Mouse (Mus musculus): ENCODE measurements around the gene Mybphl. TPM values are rescaled to one million over a fixed set of nuclear protein-coding genes. Genes with fewer than 3 reads are reported as not detected.

Gene Mybphl
- polyA plus RNA-seq, 1 experiment, result 0.15 TPM

DNA sequence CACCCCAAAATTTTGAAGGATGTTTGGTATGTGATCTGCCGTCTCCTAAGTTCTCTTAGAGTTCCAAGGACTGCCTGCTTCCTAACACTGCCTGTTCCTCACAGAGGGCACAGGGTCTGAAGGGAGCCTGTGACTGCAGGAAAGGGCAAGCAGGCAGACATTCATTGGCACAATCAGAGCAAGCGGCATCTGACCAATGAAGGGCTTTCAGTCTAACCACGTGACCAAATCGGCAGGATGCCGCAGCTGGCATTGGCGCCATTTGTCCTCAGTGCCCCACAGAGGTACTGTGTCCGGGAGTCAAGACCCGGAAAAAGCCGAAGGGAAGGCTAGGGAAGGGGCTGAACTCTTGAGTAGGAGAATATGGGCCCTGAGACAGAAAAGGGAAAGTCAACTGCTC is 2.5 kb downstream of the Mybphl start:
- H3K4me1 ChIP-seq (ENCODE audit: control insufficient read depth, insufficient read depth, insufficient read length), result no peaks in the 10 kb centered on the region; the same call in 1 of the 2 replicates
- no peak for DNase-seq (ENCODE audit: low read depth in 1 of 2, low spot score in 2 of 2)
- TF ChIP-seq POLR2A (IDR thresholded peaks at IDR 0.05; ENCODE audit: low read depth, low read length), result no peak
- TF ChIP-seq CTCF (IDR thresholded peaks at IDR 0.05; ENCODE audit: extremely low read depth, insufficient read depth, insufficient read length, insufficient replicate concordance), result no peak
- no peak overlapping the region for H3K4me3 ChIP-seq (ENCODE audit: extremely low read depth, insufficient read depth, insufficient read length)
- 83% methylated on average over 9 of the region's 9 CpGs for WGBS
- H3K36me3 ChIP-seq (ENCODE audit: control insufficient read depth, insufficient read depth, low read length), result no peaks in the 10 kb centered on the region
- no peak overlapping the region for H3K27ac ChIP-seq (ENCODE audit: insufficient read depth, low read length)
- H3K27me3 ChIP-seq (ENCODE audit: control insufficient read depth, insufficient read depth, low read length), result no peaks in the 10 kb centered on the region

DNA sequence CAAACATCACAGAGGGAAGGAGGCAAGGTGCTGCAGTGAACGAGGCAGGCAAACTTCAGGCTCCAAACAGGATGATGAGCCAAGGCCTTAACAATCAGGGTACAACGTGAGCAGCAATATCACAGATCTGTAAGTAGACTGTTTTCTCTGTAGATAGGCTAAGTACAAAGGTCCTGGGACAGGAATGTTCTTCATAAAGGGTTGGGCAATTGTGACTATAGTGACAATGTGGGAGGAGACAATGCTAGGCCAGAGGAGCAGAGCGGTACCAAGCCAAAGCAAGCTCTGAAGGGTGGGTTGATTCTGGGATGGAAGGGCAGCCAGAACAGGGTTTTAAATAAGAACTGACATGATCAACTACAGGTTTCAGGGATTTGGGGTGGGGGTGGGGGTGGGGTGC is 3.1 kb downstream of the Mybphl start:
- WGBS, result 89% methylated on average over 3 of the region's 3 CpGs
- TF ChIP-seq POLR2A (IDR thresholded peaks at IDR 0.05; ENCODE audit: low read depth, low read length) (no peak), CTCF (IDR thresholded peaks at IDR 0.05; ENCODE audit: extremely low read depth, insufficient read depth, insufficient read length, insufficient replicate concordance) (no peak)
- Histone ChIP-seq H3K27ac (ENCODE audit: insufficient read depth, low read length) (no peak overlapping the region), H3K4me3 (ENCODE audit: extremely low read depth, insufficient read depth, insufficient read length) (no peak overlapping the region), H3K4me1 (ENCODE audit: control insufficient read depth, insufficient read depth, insufficient read length) (no peaks in the 10 kb centered on the region; the same call in 1 of the 2 replicates), H3K36me3 (ENCODE audit: control insufficient read depth, insufficient read depth, low read length) (no peaks in the 10 kb centered on the region), H3K27me3 (ENCODE audit: control insufficient read depth, insufficient read depth, low read length) (no peaks in the 10 kb centered on the region)
- no peak for DNase-seq (ENCODE audit: low read depth in 1 of 2, low spot score in 2 of 2)

DNA sequence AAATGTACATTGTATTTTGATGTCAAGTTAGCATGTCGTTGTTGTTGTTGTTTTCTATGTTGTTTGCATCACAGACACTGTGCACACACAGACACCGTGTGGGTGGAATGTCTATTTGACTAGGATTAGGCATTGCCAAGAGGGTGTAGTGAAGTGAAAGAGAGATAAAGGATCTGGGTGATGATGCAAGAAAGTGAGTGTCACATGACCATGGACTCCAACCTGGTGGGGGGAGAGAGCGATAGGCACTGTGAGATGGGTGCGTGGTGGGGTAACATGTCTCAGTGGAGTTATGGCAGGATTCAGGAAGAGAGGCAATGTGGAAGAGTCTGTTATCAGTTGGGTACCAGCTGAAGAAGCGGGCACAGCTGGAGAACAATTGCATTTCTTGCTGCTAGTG is 4.0 kb downstream of the Mybphl start:
- H3K4me1 ChIP-seq (ENCODE audit: control insufficient read depth, insufficient read depth, insufficient read length), result no peaks in the 10 kb centered on the region
- H3K27me3 ChIP-seq (ENCODE audit: control insufficient read depth, insufficient read depth, low read length), result no peaks in the 10 kb centered on the region
- no peak overlapping the region for H3K27ac ChIP-seq (ENCODE audit: insufficient read depth, low read length)
- no peak overlapping the region for H3K4me3 ChIP-seq (ENCODE audit: extremely low read depth, insufficient read depth, insufficient read length)
- TF ChIP-seq CTCF (IDR thresholded peaks at IDR 0.05; ENCODE audit: extremely low read depth, insufficient read depth, insufficient read length, insufficient replicate concordance) (no peak), POLR2A (IDR thresholded peaks at IDR 0.05; ENCODE audit: low read depth, low read length) (no peak)
- 80% methylated on average over 5 of the region's 5 CpGs for WGBS
- no peak for DNase-seq (ENCODE audit: low read depth in 1 of 2, low spot score in 2 of 2)
- no peaks in the 10 kb centered on the region for H3K36me3 ChIP-seq (ENCODE audit: control insufficient read depth, insufficient read depth, low read length)

DNA sequence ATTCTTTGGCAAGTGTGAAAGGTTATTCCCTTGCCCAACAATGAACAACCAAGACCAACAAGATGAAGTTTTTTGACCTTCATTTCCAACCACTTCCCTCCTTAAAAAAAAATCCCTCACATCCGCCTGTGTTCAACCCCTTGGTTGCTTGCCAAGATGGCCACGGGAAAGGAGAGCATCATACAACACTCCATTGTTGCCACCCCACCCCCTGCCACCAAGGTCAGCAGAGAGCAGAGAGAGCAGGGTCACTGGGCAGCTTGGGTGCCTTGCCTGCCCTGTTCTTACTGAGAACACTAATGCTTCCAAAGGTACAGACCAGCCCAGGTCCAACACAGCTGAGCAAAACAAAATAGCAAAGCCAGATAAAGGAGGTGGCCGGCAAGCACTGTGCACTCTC is 7.6 kb downstream of the Mybphl start:
- Histone ChIP-seq H3K36me3 (ENCODE audit: control insufficient read depth, insufficient read depth, low read length) (no peaks in the 10 kb centered on the region), H3K4me1 (ENCODE audit: control insufficient read depth, insufficient read depth, insufficient read length) (no peaks in the 10 kb centered on the region), H3K27me3 (ENCODE audit: control insufficient read depth, insufficient read depth, low read length) (no peaks in the 10 kb centered on the region), H3K27ac (ENCODE audit: insufficient read depth, low read length) (no peak overlapping the region), H3K4me3 (ENCODE audit: extremely low read depth, insufficient read depth, insufficient read length) (no peak overlapping the region)
- TF ChIP-seq POLR2A (IDR thresholded peaks at IDR 0.05; ENCODE audit: low read depth, low read length), result no peak
- no peak for TF ChIP-seq CTCF (IDR thresholded peaks at IDR 0.05; ENCODE audit: extremely low read depth, insufficient read depth, insufficient read length, insufficient replicate concordance)
- 51% methylated on average over 3 of the region's 3 CpGs for WGBS
- DNase-seq (ENCODE audit: low read depth in 1 of 2, low spot score in 2 of 2), result no peak

DNA sequence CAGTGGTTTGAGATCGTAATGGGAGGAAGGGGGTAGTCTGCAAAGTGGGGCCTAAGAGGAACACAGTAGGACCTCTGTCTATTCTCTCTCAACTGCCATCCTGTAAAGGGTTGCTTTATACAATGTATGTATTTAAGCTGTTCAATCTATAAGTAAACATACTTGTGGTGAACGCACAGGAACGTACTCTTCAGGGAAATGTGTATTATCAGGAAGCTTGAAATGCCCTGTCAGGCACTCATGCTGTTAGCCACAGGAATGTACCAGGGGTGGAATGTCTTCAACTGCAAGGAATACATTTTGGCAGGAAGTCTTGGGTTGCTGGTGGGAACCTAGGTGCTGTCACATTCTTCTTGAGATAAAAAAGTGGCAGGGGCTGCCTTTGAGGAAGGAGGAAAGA is 8.0 kb downstream of the Mybphl start:
- whole genome bisulfite sequencing, result 77% methylated on average over 3 of the region's 3 CpGs
- Histone ChIP-seq H3K4me1 (ENCODE audit: control insufficient read depth, insufficient read depth, insufficient read length) (no peaks in the 10 kb centered on the region), H3K27me3 (ENCODE audit: control insufficient read depth, insufficient read depth, low read length) (no peaks in the 10 kb centered on the region), H3K4me3 (ENCODE audit: extremely low read depth, insufficient read depth, insufficient read length) (no peak overlapping the region), H3K27ac (ENCODE audit: insufficient read depth, low read length) (no peak overlapping the region), H3K36me3 (ENCODE audit: control insufficient read depth, insufficient read depth, low read length) (no peaks in the 10 kb centered on the region)
- no peak for TF ChIP-seq POLR2A (IDR thresholded peaks at IDR 0.05; ENCODE audit: low read depth, low read length)
- TF ChIP-seq CTCF (IDR thresholded peaks at IDR 0.05; ENCODE audit: extremely low read depth, insufficient read depth, insufficient read length, insufficient replicate concordance), result no peak
- DNase-seq (ENCODE audit: low read depth in 1 of 2, low spot score in 2 of 2), result no peak

DNA sequence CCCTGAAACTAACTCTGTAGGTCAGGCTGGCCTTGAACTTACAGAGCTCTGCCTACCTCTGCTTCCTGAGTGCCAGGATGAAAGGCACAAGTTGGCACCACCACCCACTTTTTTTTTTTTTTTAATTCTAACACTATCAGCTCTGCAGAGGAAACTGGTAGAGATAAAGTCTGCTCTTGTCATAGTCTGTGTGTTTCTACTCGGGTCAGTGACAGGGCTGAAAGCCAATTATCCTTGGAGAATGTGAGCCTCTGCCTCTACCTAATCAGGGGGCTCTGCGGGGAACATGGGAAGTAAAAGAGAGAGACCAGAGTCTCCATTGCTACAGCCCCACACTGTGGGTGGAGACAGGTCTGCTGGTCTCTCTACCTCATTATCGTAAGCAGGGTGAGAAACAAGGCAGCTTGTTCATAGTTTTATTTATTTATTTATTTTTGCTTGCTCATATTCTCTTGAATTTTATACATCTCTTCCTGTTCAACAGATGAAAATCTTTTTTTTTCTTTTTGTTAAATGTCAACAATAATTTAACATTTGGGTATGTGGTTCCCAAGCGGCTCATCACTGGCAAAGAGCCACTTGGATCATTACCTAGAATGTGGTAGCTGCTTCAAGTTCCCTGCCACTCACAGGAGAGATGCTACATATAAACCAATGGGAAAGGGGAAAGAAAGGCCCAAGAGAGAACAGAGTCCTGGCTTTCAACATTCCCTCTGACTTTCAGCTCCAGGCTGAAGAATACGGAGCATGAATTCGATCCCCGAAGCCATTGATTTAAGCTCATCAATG is 14.4 kb downstream of the Mybphl start:
- Histone ChIP-seq H3K27me3 (ENCODE audit: control insufficient read depth, insufficient read depth, low read length) (no peaks in the 10 kb centered on the region), H3K27ac (ENCODE audit: insufficient read depth, low read length) (no peak overlapping the region), H3K4me3 (ENCODE audit: extremely low read depth, insufficient read depth, insufficient read length) (no peak overlapping the region), H3K4me1 (ENCODE audit: control insufficient read depth, insufficient read depth, insufficient read length) (peaks cover 6% of the 10 kb centered on the region; the same call in 1 of the 2 replicates), H3K36me3 (ENCODE audit: control insufficient read depth, insufficient read depth, low read length) (no peaks in the 10 kb centered on the region)
- 83% methylated on average over 7 of the region's 7 CpGs for WGBS
- no peak for DNase-seq (ENCODE audit: low read depth in 1 of 2, low spot score in 2 of 2)
- TF ChIP-seq CTCF (IDR thresholded peaks at IDR 0.05; ENCODE audit: extremely low read depth, insufficient read depth, insufficient read length, insufficient replicate concordance), result no peak
- TF ChIP-seq POLR2A (IDR thresholded peaks at IDR 0.05; ENCODE audit: low read depth, low read length), result no peak

DNA sequence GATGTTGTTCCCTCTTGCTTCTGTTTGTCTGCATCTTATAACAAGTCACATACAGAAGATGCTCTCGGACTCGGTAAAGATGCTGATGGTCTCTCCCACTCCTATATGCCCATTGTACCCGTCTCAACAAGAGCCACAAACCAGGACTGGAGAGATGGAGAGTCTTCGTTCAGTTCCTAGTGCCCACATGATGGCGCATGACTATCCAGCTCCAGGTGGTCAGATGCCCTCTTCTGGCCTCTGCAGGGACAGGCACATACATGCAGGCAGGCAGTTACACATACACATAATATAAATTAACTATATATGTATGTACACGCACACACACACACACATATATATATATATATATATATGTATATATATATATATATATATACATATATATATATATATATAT is 16.0 kb downstream of the Mybphl start:
- no peak overlapping the region for H3K27ac ChIP-seq (ENCODE audit: insufficient read depth, low read length)
- no peaks in the 10 kb centered on the region for H3K36me3 ChIP-seq (ENCODE audit: control insufficient read depth, insufficient read depth, low read length)
- DNase-seq (ENCODE audit: low read depth in 1 of 2, low spot score in 2 of 2), result no peak
- no peak overlapping the region for H3K4me3 ChIP-seq (ENCODE audit: extremely low read depth, insufficient read depth, insufficient read length)
- H3K4me1 ChIP-seq (ENCODE audit: control insufficient read depth, insufficient read depth, insufficient read length), result peaks cover 6% of the 10 kb centered on the region; the same call in 1 of the 2 replicates
- TF ChIP-seq POLR2A (IDR thresholded peaks at IDR 0.05; ENCODE audit: low read depth, low read length), result no peak
- TF ChIP-seq CTCF (IDR thresholded peaks at IDR 0.05; ENCODE audit: extremely low read depth, insufficient read depth, insufficient read length, insufficient replicate concordance), result peak; percentile 31; the same call in 1 of the 2 replicates
- no peaks in the 10 kb centered on the region for H3K27me3 ChIP-seq (ENCODE audit: control insufficient read depth, insufficient read depth, low read length)
- 84% methylated on average over 6 of the region's 6 CpGs for WGBS

Measured in spleen, adult 2 months (tissue).